Mouse (Mus musculus): Measurements from ENCODE around the gene Gm7075.
"Not testable (repeated sequence)": the region's sequence is repeated elsewhere in the genome, so short reads cannot be mapped to it uniquely, and the experiment has no call there.

Gene Gm7075

DNA sequence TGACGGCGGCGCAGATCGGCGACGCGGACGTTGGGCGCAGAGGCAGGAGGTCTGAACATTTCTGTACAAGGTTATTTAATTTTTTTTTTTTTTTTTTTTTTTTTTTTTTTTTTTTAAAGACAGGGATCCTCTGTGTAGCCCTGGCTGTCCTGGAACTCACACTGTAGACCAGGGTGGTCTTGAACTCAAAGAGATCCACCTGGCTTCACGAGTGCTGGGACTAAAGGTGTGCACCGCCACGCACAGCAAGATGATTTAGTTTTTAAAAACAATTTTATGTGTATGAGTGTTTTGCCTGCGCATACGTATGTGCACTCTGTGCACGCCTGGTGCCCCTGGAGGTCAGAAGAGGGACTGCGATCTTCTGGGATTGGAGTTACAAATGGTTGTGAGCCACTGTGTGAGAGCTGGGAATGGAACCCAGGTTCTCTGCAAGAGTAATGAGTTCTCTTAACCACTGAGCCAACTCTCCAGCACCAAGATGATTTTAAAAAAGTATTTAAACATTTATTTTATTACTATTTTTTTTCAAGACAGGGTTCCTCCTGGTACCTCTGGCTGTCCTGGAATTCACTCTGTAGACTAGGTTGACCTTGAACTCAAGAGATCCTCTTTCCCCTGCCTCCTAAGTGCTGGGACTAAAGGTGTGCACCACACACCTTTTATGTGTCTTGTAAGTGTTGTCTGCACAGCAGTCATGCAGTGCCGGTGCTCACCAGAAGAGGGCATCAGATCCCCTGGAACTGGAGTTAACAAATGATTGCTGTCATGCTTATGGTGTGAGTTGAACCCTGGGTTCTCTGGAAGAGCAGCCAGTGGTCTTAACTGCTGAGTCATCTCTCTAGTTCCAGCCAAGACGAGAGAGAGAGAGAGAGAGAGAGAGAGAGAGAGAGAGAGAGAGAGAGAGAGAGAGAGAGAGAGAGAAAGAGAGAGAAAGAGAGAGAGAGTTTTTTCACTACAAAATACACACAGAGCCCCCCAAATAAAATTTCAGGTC, at the start of gene Gm7075:
Gm7075 (minus strand) TSS at position 51 of the 997 bp plus-strand sequence.
- no peak for DNase-seq

- no peak for DNase-seq
Measured at GRCm38 (mm10) chr10:63460935-63461334, 39.3 kb upstream of the Gm7075 start.

DNA sequence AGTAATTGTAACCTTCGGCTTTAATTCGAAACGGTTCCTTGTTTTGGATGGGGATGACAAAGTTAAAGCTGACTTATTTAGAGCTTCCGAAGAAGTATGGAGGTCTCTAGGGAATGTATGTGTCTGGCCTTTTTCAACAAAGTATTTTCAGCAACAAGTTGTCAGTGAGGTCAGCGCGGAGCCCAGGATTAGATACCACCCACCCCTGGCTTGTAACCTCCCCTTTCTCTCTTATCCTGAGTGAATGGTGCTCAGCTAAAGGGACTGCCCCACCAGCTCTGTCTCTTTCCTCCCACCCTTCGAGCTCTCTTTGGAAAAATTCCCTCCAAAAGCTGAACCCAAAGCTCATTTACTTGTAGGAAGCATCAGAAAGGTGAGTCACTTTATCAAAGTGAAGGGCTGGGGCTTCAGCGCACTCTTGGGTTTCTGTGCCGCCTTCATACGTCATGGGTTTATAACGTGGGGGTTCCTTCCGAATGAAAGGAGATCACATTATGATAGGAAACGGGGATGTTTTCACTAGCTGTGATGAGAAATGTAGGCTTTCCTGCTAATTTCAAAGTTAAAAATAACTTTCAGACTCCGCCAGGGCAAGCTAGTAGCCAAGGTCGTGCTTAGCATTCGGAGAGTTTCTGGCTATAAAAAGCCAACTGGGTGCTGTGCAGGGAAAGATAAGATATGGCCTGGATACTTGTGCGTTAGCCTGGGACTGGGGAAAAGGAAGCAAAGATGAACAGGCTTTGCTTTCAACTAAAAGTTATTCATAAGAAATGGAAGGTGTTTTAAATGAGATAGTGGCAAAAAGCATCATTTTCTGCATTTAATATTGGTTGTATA, 35.9 kb upstream of the Gm7075 start:
- DNase-seq, result no peak

DNA sequence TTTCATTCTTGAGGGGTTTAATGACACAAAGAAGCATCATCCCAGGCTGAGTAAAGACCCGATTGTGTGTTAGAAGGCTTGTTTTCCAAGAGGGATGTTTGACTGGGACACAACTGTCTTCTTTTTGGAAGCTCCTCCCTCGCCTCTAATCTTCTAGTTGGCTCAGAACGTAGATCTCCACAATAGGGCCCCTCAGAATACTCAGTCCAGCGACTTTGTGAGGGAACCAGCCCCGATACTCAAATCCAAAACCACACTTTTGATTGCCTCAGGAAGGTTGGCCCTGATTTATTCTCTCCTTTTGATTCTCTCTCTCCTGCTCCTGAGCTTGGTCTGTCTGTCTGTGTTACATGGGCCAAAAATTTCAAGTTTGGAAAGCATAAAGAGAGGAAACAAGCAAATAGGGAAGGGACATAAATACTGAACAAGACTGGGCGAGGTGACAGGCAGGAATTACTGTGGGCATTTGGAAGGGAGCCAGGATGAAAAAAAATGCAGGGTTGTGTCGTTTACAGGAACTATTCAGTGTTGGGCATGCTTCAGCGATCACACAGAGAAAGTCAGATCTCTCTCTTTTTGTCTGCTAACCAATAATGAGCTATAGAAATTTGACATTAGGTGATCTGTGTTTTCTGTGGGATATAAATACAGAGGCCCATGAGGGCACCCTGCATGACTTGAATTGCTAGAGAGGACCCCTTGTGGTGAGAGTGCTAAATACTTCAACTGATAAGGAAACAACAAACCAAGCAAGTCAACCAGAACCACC, 33.7 kb upstream of the Gm7075 start:
- no peak for DNase-seq

GRCm38 (mm10) chr10:63453926-63454325, 32.3 kb upstream of the Gm7075 start:
- no peak for DNase-seq

- DNase-seq, result not testable (repeated sequence)
Measured at GRCm38 (mm10) chr10:63444602-63445387, 23.2 kb upstream of the Gm7075 start.

DNA sequence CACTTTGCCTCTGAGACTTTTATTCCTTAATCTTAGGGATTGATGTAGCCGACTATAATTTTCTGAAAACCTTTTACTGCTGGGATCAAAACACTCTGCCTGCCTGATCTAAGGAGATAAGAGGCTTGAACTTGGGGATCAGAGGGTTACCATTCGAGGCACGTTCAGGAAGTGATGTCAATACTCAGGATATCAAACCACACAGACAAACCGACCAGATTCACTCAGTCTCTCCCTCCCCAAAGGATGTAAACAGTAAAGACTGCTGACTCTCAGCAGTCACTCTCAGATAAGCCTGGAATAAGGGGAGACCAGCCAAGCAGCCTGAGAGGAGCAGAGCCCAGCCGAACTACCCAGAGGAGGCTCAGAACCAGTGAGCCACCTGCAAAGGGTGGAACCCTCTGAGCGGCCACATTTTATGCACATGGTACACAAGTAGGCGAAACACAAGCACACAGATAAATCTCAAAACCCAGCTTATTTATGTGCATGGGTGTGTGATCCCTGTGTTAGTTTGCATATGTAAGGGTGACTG, 18.2 kb upstream of the Gm7075 start:
- no peak for DNase-seq

DNA sequence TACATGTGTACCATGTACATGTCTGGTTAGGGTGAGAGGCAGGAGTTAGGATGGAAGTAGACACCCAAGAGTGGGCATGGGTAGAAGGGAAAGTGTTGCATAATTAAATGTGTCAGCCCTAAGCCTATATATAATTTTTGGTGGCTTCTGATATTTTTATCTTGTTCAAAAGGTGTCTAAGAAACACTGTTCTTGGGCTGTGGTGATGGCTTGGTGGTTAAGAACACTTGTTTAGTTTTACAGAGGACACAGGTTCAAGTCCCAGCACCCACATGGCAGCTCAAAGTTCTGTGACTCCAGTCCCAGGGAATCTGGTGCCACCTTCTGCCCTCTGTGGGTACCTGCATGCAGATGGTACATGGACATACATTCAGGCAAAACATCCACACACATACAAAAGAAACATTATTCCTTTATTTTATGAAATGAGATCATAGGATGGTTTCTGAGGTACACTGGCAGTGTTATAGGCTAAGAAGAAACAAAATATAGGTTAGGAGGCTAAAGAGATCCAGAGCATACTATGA, 17.2 kb upstream of the Gm7075 start:
- no peak for DNase-seq

DNA sequence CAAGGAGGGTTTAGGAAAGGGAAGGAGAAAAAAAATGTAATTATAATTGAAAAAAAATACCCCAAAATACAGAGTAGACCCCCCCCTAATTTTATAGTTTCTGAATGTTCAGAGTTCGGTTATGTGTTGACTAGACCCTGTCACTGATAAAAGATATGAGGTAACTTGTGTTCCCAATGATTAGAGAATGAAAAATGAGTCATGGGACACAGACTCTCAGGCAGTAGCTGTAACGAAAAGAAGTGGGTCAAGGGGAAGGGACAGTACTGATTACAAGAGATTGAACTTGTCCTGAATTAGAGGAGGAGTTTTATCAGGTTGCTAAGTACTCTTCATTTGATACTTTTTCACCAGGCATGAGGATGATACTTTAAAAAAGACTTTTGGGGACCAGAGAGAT, 11.3 kb upstream of the Gm7075 start:
- DNase-seq, result no peak

- DNase-seq, result no peak
Measured at GRCm38 (mm10) chr10:63432099-63432498, 10.5 kb upstream of the Gm7075 start.

DNA sequence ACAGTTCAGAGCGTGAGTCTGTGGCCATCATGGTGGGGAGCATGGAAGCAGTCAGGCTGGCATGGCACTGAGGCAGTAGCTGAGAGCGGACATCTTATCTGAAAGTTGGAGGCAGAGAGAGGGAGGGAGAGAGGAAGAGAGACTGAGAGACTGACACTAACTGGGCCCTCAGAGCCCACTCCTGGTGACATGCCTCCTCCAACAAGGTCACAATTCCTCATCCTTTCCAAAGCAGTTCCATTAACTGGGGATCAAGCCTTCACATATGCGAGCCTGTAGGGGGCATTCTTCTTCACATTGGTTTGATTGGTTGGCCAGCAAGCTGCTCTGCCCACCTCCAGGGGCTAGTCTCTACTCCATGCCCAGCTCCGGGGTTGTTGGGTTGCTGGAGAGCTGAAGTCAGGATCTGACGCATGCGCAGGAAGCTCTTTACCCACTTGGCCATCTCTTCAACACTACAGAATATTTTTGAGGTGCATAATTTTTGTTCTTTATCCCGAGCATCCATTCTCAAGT, 9.7 kb upstream of the Gm7075 start:
- DNase-seq, result no peak

DNA sequence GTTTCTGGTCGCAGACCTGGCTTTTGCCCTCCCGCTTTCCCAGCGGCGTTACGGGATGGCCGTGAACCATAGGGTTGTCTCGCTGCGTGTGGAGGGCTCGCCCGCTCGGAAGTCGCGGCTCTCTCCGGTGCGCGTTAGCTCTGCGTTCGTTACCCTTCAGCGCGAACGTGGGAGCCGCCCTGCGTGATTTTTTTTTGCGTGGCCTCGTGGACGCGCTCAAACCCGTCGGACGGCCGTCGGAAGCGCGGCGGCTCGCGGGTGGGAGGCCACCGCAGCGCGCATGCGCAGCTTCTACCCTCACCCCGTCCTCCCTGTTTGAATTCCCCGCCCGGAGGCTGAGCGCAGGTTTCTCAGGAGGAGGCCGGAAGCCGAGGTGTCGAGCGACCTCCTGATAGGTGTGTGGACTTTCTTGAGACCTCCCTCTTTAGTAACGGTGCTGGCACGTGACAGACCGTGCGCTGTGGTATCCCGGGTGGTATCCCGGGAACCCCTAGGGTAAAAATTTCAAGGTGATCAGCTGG, 8.3 kb upstream of the Gm7075 start, which contains the start of gene Ctnna3:
Ctnna3 (plus strand) TSS at position 314 of the 521 bp plus-strand sequence.
- peak; percentile 87 for DNase-seq

DNA sequence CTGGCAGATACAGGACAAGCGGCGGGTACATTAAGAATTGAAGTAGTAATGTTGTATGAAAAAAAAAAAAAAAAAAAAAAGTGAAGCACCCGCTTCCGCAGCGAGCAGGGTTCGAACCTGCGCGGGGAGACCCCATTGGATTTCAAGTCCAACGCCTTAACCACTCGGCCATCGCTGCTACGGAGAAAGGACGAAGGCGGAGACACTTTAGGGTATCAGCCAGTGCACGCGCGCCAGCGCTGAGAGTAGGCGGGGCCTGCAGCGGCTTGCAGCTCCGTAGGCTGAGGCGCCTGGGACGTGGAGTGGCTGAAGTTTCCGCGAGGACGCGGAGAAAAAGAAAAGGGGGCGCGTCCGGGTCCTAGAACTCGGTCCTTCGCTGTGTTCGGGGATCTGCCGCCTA, 7.8 kb upstream of the Gm7075 start:
- DNase-seq, result peak; percentile 100

DNA sequence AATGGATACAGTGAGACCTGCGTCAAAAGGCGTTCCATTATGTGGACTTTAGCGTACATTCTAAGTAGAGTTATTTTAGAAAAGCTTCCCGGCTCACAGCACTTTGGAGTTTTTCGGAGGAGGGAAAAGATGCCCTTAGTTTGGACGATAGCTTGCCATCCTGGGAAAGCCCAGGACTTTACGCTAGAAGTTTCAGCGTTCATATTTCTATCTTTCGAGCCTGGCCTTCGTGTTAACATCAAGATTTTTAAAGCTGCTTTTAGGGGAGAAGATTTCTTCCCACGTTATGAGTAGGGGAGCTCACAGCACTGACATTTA, 7.4 kb upstream of the Gm7075 start:
- no peak for DNase-seq

DNA sequence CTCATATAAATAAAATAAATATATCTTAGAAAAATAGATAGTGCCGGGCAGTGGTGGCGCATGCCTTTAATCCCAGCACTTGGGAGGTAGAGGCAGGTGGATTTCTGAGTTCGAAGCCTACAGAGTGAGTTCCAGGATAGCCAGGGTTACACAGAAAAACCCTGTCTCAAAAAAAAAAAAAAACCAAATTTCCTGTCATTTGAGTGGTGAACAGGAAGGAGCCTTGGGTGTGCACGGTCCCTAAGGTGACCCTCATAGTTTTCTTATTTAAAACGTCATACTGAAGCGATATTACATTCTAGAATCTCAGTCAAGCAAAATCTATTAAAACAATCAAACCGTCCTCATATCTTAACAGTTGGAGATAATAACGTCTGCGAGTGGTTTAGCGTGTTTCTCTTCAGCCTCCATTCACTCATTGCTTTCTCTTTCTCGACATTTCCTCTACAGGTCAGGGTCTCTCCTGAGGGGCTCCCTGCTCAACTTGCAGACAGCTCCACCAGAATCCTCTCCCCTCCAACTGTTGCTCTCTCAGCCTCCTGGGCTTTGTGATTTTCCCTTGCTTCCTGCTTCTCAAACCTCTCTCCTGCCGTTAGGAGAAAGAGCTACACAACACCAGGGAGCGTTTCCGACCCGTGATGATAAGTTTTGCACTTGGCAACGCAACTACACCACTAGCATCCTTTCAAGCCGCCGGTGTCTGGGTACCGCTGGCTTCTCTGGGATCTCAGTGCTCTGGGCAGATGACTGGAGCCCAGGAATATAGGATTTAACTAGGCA, 6.8 kb upstream of the Gm7075 start:
- DNase-seq, result peak; percentile 50

DNA sequence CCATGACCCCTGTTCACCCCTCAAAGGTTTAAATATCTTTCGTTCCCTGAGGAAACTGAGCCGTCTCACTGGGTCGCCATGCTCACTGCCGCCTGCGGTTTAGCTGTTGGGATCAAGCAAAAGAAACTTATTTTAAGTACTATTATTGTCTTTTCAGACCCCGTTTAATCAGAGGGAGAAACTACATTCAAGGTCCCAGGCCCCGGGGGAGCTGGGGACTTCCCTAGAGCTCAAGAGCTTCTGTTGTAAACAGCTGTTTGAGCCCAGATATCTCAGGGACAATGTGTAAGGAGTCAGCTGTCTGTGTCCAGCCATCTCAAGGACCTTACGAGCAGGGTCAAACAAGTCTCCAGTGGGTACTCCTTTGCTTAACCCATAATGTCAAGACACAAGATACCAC, 5.6 kb upstream of the Gm7075 start:
- DNase-seq, result no peak

DNA sequence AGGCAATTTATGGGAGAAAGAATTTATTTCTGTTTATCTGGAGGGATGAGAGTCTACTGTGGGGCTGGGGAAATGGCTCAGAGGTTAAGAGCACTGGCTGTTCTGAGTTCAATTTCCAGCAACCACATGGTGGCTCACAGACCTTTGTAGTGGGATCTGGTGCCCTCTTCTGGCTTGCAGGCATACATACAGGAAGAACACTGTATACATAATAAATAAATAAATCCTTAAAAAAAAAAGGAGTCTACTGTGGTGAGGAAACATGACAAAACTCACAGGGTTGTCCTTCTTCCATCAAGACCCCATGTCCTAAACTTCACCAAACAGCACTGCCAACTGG, 2.9 kb upstream of the Gm7075 start:
- DNase-seq, result no peak

DNA sequence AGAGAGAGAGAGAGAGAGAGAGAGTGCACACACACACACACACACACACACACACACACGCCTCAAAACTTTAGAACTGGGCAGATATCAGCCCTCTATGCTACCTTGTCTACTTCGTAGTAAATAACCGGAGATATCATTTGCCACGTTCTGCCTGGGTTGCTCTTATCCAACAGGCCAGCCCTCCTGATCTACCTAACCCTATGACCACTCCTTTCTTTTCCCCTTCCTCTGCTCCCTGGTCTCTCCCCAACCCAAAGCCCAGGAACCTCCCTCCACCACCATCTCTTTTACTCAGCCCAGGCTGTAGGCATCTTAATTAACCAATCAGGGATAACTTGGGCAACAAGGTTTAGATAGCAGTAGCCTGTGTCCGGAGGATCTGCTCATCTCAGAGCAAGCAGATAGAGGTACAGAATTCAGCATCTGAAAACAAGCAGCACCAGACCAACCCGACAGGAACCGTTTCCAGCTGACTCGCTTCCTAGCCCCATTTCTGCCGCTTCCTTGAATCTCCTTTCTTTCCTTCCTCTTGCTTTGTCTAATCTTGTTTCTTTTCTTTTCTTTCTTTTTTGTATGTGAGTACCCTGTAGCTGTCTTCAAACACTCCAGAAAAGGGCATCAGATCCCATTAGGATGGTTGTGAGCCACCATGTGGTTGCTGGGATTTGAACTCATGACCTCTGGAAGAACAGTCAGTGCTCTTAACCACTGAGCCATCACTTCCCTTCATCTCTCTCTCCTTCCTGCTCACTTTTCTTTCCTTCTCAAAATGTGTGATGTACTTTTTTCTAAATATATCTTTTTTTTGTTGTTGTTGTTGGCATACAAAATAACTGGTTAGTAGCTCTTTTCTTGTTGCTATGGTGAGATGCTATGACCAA, 2.2 kb upstream of the Gm7075 start:
- DNase-seq, result no peak

DNA sequence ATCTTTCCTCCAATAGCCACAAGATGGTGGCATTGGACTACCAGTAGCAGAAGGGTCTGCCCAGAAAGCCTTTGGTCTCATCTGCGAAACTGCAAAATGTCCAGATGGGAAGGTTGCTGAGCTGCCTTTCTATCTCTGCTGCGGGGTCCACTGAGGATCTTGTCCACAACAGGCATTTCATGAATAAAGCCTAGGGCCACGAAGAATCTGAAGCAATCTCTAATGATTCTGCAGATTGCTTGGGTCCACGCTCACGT, 1.1 kb upstream of the Gm7075 start:
- DNase-seq, result no peak

DNA sequence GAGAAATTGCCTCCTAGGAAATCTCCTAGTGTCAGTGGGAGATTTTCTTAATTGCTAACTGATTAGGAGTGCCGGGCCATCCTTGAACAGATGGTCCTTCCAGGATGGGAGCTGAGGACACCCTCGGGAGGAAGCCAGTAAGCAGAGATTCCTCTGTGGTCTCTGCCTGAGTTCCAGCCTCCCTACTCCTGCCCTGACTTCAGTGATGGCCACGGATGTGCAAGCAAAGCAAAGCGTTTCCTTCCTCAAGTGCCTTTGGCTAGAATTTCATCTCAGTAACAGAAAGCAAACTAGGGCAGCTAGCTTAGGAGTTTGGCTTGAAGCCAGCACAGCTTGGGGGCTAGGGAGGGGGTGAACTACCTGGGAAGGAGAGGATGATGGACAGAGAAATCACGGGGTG, 4.5 kb downstream of the Gm7075 start:
- DNase-seq, result no peak

Data from right cerebral cortex, postnatal 25 days (tissue).